Mouse (Mus musculus): ENCODE results near the gene Defa22. TPM values are rescaled to one million over a fixed set of nuclear protein-coding genes. Genes with fewer than 3 reads are reported as not detected.
"Not testable (repeated sequence)": the region's sequence is repeated elsewhere in the genome, so short reads cannot be mapped to it uniquely, and the experiment has no call there.

Defa22 gene
- not detected for total RNA-seq (2022)

DNA sequence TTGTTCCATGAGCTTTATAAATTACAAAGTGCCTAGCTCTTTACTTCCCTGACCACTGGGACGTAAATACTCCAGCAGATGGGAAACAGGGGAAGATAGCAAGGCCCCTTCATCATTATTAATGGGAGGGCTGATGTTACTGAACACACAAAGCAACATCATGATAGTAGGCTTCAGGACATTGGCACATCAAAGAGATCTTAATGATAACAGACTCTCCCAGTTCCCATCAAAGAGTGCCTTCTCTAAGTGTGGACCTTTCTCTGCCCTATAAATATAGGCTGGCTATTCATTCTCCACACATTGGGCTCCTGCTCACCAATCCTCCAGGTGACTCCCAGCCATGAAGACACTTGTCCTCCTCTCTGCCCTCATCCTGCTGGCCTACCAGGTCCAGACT, at the start of gene Defa22:
TSS of gene Defa22 (plus strand) at position 301 of the 400 bp plus-strand sequence.
- not testable (repeated sequence) for DNase-seq (ENCODE audit: low spot score in 2 of 2)

DNA sequence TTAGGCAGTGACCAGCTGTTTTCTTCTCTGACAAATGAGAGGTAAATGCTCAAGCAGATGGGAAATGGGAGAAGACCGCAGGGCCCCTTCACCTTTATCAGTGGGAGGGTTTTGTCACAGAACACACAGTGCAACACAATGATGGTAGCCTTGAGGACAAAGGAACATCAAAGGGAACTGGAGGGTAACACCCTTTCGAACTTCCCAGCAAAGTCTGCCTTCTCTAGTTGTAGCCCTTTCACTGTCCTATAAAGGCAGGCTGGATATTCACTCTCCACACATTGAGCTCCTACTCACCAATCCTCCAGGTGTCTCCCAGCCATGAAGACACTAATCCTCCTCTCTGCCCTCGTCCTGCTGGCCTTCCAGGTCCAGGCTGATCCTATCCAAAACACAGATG, 27.7 kb upstream of the Defa22 start, which contains the start of gene Defa30:
TSS of gene Defa30 (plus strand) at position 301 of the 400 bp plus-strand sequence.
- DNase-seq (ENCODE audit: low spot score in 2 of 2): not testable (repeated sequence)

DNA sequence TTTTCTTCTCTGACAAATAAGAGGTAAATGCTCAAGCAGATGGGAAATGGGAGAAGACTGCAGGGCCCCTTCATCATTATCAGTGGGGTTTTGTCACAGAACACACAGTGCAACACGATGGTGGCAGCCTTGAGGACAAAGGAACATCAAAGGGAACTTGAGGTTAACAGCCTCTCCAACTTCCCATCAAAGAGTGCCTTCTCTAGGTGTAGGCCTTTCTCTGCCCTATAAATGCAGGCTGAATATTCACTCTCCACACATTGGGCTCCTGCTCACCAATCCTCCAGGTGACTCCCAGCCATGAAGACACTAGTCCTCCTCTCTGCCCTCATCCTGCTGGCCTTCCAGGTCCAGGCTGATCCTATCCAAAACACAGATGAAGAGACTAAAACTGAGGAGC, 29.2 kb downstream of the Defa22 start, which contains the start of gene Defa31:
TSS of gene Defa31 (plus strand) at position 301 of the 400 bp plus-strand sequence.
- not testable (repeated sequence) for DNase-seq (ENCODE audit: low spot score in 2 of 2)

DNA sequence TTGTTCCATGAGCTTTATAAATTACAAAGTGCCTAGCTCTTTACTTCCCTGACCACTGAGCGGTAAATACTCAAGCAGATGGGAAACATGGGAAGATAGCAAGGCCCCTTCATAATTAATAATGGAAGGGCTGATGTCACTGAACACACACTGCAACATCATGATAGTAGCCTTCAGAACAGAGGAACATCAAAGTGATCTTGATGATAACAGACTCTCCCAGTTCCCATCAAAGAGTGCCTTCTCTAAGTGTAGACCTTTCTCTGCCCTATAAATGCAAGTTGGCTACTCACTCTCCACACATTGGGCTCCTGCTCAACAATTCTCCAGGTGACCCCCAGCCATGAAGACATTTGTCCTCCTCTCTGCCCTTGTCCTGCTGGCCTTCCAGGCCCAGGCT, 39.2 kb downstream of the Defa22 start, which contains the start of gene Gm15293:
TSS of gene Gm15293 (plus strand) at position 301 of the 400 bp plus-strand sequence.
- not testable (repeated sequence) for DNase-seq (ENCODE audit: low spot score in 2 of 2)

Other genes with a start within 250 kb of the Defa22 start
- gene Gm6040, start 240.2 kb upstream of the Defa22 start, total RNA-seq (2022): not detected
- gene AY761185, start 217.6 kb upstream of the Defa22 start, total RNA-seq (2022): not detected
- gene Defa21, start 136.7 kb upstream of the Defa22 start, total RNA-seq (2022): not detected
- not detected for gene Defa23, start 107.2 kb upstream of the Defa22 start, total RNA-seq (2022)
- gene Defa35, start 97.2 kb upstream of the Defa22 start, total RNA-seq (2022): not detected
- not detected for gene Defa25, start 77.8 kb upstream of the Defa22 start, total RNA-seq (2022)
- not detected for gene Gm14851, start 66.2 kb upstream of the Defa22 start, total RNA-seq (2022)
- not detected for gene Defa30, start 27.6 kb upstream of the Defa22 start, total RNA-seq (2022)
- not detected for gene Defa31, start 29.3 kb downstream of the Defa22 start, total RNA-seq (2022)
- gene Gm15293, start 39.3 kb downstream of the Defa22 start, total RNA-seq (2022): not detected
- gene Gm15292, start 87.5 kb downstream of the Defa22 start, total RNA-seq (2022): not detected
- not detected for gene Defa27, start 153.3 kb downstream of the Defa22 start, total RNA-seq (2022)
- gene Defa29, start 164.7 kb downstream of the Defa22 start, total RNA-seq (2022): not detected
- not detected for gene Defa2, start 216.2 kb downstream of the Defa22 start, total RNA-seq (2022)
- not detected for gene Defa33, start 229.5 kb downstream of the Defa22 start, total RNA-seq (2022)

Measured in layer of hippocampus, adult 8-10 months (tissue).